Mouse (Mus musculus) stomach, postnatal 0 days (tissue): ENCODE results near the gene Flnb. TPM values are rescaled to one million over a fixed set of nuclear protein-coding genes. Genes with fewer than 3 reads are reported as not detected.

Source experiments
- ATAC-seq: fragments of 200-750 bp; cut with Nextera tagmentation; 2 replicates; pipeline ENCODE4 v1.8.0; 2017; ENCODE audit not compliant: low FRiP score, low TSS enrichment
- DNase-seq: peaks from one replicate; pipeline ENCODE4 v3.0.0-alpha.2; 2016; ENCODE audit warnings: low spot score
- H3K27ac ChIP-seq: fragments of 300-500 bp; sonication (generic); replicated peaks from 2 replicates; pipeline ENCODE4 v1.5.1; 2014; ENCODE audit warnings: mild to moderate bottlenecking, control low read depth
- H3K27me3 ChIP-seq: fragments of 300-500 bp; sonication (generic); 2 replicates; pipeline ENCODE4 v1.6.1; 2014; ENCODE audit warnings: low read length; ENCODE audit not compliant: control insufficient read depth, insufficient read depth
- H3K36me3 ChIP-seq: fragments of 300-500 bp; sonication (generic); 2 replicates; pipeline ENCODE4 v1.6.1; 2014; ENCODE audit warnings: low read length, mixed read lengths; ENCODE audit not compliant: control insufficient read depth, insufficient read depth
- H3K4me1 ChIP-seq: fragments of 300-500 bp; sonication (generic); replicated peaks from 2 replicates; pipeline ENCODE4 v1.6.1; 2014; ENCODE audit warnings: antibody characterized with exemption; ENCODE audit not compliant: control insufficient read depth, insufficient read depth
- H3K4me2 ChIP-seq: fragments of 300-500 bp; sonication (generic); replicated peaks from 2 replicates; pipeline ENCODE4 v1.6.1; 2014; ENCODE audit warnings: low read depth, mild to moderate bottlenecking, control low read depth, moderate library complexity
- H3K4me3 ChIP-seq: fragments of 300-500 bp; sonication (generic); 2 replicates; pipeline ENCODE4 v1.5.1; 2014; ENCODE audit warnings: low read depth, low read length, control low read depth
- H3K9ac ChIP-seq: fragments of 300-500 bp; sonication (generic); 2 replicates; pipeline ENCODE4 v1.6.1; 2014; ENCODE audit warnings: mild to moderate bottlenecking, low read length, control low read depth, mixed read lengths
- H3K9me3 ChIP-seq: fragments of 300-500 bp; sonication (generic); 2 replicates; pipeline ENCODE4 v1.6.1; 2016; ENCODE audit warnings: low read length; ENCODE audit not compliant: control insufficient read depth
- CTCF ChIP-seq: IDR thresholded peaks from 2 replicates; pipeline ENCODE4 v1.5.1; 2016; ENCODE audit warnings: antibody characterized with exemption, low read depth, mild to moderate bottlenecking, moderate library complexity
- EP300 ChIP-seq: optimal IDR thresholded peaks from 2 replicates; pipeline ENCODE3; 2016; ENCODE audit warnings: antibody characterized with exemption
- WGBS: fragments of 180-500 bp; shearing (Covaris S2); extraction: QIAGEN DNeasy Blood & Tissue Kit; methylation state at CpG from one replicate; pipeline ENCODE4 v1.1.7; 2014; 5-methylcytosine and 5-hydroxymethylcytosine counted together
- polyA plus RNA-seq: library from polyadenylated mRNA; unstranded; fragments of >200 nt; fragmentation: Nextera tagmentation; extraction: Ambion mirVana; gene quantifications from 2 replicates; pipeline ENCODE4 v1.2.1, GENCODE M21; 2015

Flnb gene
- polyA plus RNA-seq, 1 experiment from 2014 or later = 8.3 TPM

DNA sequence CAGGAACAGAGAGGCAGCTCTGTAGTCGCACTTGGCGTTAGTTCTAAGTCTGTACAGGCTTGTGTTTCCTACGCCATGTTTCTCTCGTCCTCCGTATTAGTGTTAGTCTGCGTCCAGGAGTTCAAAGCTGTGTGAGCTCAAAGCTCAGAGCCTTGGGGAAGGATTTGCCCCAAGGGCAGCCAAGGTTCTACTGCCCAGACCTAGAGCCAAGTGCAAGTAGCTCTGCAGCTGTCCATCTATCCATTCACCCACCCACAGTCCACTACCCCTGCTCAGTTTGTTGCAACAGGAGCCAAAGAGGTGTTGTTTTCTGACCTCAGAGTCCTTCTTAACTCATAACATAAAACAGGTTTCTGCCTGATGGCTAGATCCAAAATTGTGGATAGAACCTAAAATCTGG, 70.5 kb downstream of the Flnb start:
- 76% methylated on average over 6 of the region's 6 CpGs for WGBS
- ATAC-seq (no peak), DNase-seq (no peak)
- Histone ChIP-seq H3K9ac (no peak overlapping the region), H3K27ac (peak overlapping the region; percentile 74), H3K36me3 (peaks cover 24% of the 10 kb centered on the region), H3K4me1 (no peaks in the 10 kb centered on the region), H3K27me3 (no peaks in the 10 kb centered on the region), H3K9me3 (no peaks in the 10 kb centered on the region), H3K4me2 (no peak overlapping the region), H3K4me3 (no peak overlapping the region)
- TF ChIP-seq CTCF (no peak), EP300 (no peak)

DNA sequence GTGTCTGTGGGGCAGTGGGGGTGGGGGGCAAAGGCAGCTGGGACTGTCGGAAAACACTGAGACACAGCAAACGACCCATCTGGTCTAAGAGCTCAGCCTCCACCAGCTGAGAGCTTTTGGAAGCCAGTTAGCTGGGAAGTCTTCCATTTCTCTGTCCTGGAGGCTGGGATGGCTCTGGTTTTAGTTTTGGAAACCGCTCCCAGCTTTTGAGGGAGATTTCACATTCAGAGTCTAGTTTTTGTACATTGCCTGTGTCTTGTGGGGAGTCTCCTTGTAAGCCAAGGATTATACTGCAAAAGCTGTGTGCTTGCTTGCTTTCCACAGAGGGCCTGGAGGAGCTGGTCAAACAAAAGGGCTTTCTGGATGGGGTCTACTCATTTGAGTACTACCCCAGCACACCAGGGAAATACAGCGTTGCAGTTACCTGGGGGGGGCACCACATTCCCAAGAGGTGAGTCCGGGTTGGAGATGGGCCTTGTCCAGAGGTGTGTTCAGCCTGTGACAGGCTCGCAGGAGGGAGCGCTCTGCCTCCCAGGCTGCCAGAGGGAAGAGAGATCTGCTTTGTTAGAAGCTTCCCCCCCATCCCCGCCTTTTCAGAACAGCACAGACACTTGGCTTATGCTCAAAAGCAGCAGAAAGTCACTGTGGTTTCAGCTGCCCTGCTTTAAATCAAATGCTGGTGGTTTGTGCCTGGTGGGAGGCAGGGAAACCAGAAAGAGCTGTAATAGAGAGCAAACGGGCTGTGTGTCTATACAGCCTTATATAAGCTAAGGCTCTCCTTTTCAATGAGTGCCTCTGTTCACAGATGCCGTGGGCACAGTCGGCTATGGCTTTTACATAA, 71.3 kb downstream of the Flnb start:
- H3K4me1 ChIP-seq = no peaks in the 10 kb centered on the region
- ATAC-seq = peak; percentile 53; the same call in 1 of the 2 replicates

DNA sequence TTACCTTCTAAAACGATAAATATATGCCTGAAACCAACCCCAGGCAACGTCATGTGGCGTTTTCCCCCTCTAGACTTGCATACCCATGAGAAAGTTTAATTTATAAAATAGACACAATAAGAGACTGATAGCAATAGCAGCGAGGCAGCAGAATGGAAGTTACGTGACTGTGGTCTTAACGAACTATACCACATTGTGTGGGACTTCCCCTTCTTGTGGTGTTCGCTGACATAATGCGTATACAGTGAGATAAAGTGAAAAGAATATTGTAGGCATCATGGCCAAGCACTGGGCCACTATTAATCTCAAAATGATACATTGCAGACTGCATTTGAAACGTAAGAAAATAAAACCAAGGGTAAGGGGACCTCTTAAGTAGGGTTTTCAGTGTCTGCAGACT, 72.1 kb downstream of the Flnb start:
- DNase-seq = no peak
- TF ChIP-seq CTCF (no peak), EP300 (no peak)
- Histone ChIP-seq H3K9ac (no peak overlapping the region), H3K36me3 (peaks cover 22% of the 10 kb centered on the region; the same call in 1 of the 2 replicates), H3K4me2 (no peak overlapping the region), H3K4me3 (no peak overlapping the region), H3K9me3 (no peaks in the 10 kb centered on the region), H3K27me3 (no peaks in the 10 kb centered on the region), H3K27ac (peak overlapping the region; percentile 74; the same call in 1 of the 2 replicates), H3K4me1 (no peaks in the 10 kb centered on the region)
- no peak for ATAC-seq
- WGBS = 60% methylated on average over 9 of the region's 9 CpGs

More for the DNA sequence above, 71.3 kb downstream of the Flnb start:
- Histone ChIP-seq H3K36me3 (peaks cover 22% of the 10 kb centered on the region; the same call in 1 of the 2 replicates), H3K27me3 (no peaks in the 10 kb centered on the region), H3K9ac (no peak overlapping the region), H3K27ac (peak overlapping the region; percentile 74), H3K4me2 (0 out of 2 replicates have a peak overlapping the region, but pooled peaks have one; percentile 14), H3K4me3 (no peak overlapping the region), H3K9me3 (no peaks in the 10 kb centered on the region)
- peak; percentile 30 for DNase-seq
- WGBS = 45% methylated on average over 11 of the region's 11 CpGs
- TF ChIP-seq CTCF = no peak
- TF ChIP-seq EP300 = no peak

DNA sequence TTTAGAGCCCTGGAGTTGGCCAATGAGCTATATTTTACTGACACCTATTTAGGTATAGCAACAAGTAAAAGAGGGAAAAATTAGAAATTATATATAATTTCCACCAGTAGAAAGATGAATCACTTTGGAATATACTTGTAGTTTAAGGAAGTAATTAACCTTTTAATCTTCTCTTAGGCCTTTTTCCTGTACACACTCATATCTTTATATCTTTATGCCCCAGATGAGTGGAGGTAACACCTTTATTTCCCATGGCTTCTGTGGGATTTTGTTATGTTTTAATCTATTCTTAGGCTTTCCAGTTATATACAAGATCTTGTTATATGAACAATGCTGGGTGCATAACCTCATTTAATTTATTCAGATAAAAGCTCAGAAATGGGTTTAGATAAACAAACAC, 73.6 kb downstream of the Flnb start:
- Histone ChIP-seq H3K4me3 (no peak overlapping the region), H3K27me3 (no peaks in the 10 kb centered on the region), H3K4me2 (no peak overlapping the region), H3K4me1 (no peaks in the 10 kb centered on the region), H3K27ac (no peak overlapping the region), H3K36me3 (peaks cover 25% of the 10 kb centered on the region; the same call in 1 of the 2 replicates), H3K9me3 (no peaks in the 10 kb centered on the region), H3K9ac (no peak overlapping the region)
- TF ChIP-seq CTCF (no peak), EP300 (no peak)
- DNase-seq = no peak
- no peak for ATAC-seq

DNA sequence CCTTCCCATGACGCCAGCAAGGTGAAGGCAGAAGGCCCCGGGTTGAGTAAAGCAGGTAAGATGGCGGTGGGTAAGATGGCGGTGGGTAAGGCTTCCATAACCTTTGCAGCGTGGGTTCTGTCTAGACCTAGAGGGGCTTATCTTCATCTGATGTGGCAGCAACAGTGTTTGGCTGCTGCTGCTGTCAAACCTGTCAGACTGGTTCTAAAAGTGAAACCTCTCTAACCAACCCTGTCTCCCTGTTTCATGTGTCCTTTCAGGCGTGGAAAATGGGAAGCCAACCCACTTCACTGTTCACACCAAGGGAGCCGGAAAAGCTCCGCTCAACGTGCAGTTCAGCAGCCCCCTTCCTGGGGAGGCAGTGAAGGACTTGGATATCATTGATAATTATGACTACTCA, 78.4 kb downstream of the Flnb start:
- H3K4me1 ChIP-seq = peaks cover 9% of the 10 kb centered on the region; the same call in 1 of the 2 replicates
- TF ChIP-seq EP300 = no peak
- TF ChIP-seq CTCF = no peak
- no peaks in the 10 kb centered on the region for H3K27me3 ChIP-seq
- no peaks in the 10 kb centered on the region for H3K9me3 ChIP-seq
- 0 out of 2 replicates have a peak overlapping the region, but pooled peaks have one; percentile 40 for H3K27ac ChIP-seq
- H3K36me3 ChIP-seq = peaks cover 20% of the 10 kb centered on the region; the same call in 1 of the 2 replicates
- no peak overlapping the region for H3K9ac ChIP-seq
- ATAC-seq (peak; percentile 88), DNase-seq (peak; percentile 79)
- H3K4me3 ChIP-seq = no peak overlapping the region
- no peak overlapping the region for H3K4me2 ChIP-seq
- 72% methylated on average over 9 of the region's 9 CpGs for WGBS

DNA sequence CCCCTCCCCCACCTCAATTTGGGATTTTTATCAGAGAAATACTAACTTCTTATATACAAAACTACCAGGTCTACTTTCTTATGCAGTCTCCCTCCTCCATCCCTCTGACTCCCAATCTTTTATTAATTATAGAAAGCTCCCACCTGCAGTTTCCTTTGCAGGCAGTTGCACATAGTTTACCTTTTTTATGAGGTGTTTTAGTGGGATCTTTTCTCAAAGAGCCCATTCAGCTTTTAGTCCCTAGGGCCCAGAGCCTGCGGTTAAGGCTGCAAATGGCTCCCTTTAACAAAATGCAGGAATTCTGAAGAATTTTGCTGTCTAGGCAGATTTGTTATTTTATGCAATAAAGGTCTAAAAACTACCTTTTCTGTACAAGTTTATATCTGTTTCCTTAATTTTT, 78.9 kb downstream of the Flnb start:
- H3K36me3 ChIP-seq = peaks cover 20% of the 10 kb centered on the region; the same call in 1 of the 2 replicates
- no peak overlapping the region for H3K4me3 ChIP-seq
- H3K4me1 ChIP-seq = peaks cover 9% of the 10 kb centered on the region
- H3K27me3 ChIP-seq = no peaks in the 10 kb centered on the region
- 95% methylated on average over 1 of the region's 1 CpGs for WGBS
- H3K9me3 ChIP-seq = no peaks in the 10 kb centered on the region
- DNase-seq = no peak
- no peak overlapping the region for H3K4me2 ChIP-seq
- no peak for TF ChIP-seq EP300
- TF ChIP-seq CTCF = no peak
- no peak for ATAC-seq
- H3K27ac ChIP-seq = no peak overlapping the region
- H3K9ac ChIP-seq = no peak overlapping the region
